Mouse (Mus musculus) mammary gland, adult 2 months (tissue): ENCODE results near the gene Ckmt2. TPM values are rescaled to one million over a fixed set of nuclear protein-coding genes. Genes with fewer than 3 reads are reported as not detected.

Source experiments
- polyA plus RNA-seq: library from polyadenylated mRNA; depleted of rRNA; stranded (reverse); fragments of >200 nt; gene quantifications from 2 replicates; pipeline ENCODE4 v1.2.3, GENCODE M21; 2012; ENCODE audit warnings: low replicate concordance; rRNA removed

The Ckmt2 gene
- 0.11 and 204 TPM in 2 replicates for polyA plus RNA-seq

GRCm38 (mm10) chr13:91876741-91877349, at the start of gene Ckmt2:
Gene Ckmt2, minus strand, starts transcription at chr13:91876885.

GRCm38 (mm10) chr13:91807155-91807839, 69.4 kb downstream of the Ckmt2 start, which contains the start of gene Zcchc9:
Gene Zcchc9, minus strand, starts transcription at chr13:91807705.

Other genes with a start within 250 kb of the Ckmt2 start
- gene Acot12, start 135.4 kb downstream of the Ckmt2 start, polyA plus RNA-seq: 0.07 and 0.22 TPM in 2 replicates
- 7.0 and 13.3 TPM in 2 replicates for gene Zcchc9, start 69.2 kb downstream of the Ckmt2 start, polyA plus RNA-seq